Mouse (Mus musculus) gastrocnemius, adult 2 months (tissue): ENCODE data around the gene Cd19. TPM values are rescaled to one million over a fixed set of nuclear protein-coding genes. Genes with fewer than 3 reads are reported as not detected.

ENCODE experiments used
- DNase-seq: peaks from one replicate; pipeline ENCODE4 v3.0.0; 2022
- H3K27ac ChIP-seq: fragments of 200-600 bp; 2 replicates; pipeline ENCODE4 v1.8.1; 2022; ENCODE audit warnings: mild to moderate bottlenecking
- H3K4me3 ChIP-seq: fragments of 200-600 bp; 2 replicates; pipeline ENCODE4 v1.8.1; 2022; ENCODE audit warnings: mild to moderate bottlenecking, moderate library complexity
- CTCF ChIP-seq: fragments of 200-600 bp; IDR thresholded peaks from 2 replicates; pipeline ENCODE4 v1.8.1; 2022; ENCODE audit warnings: antibody characterized with exemption, mild to moderate bottlenecking, moderate library complexity
- intact Hi-C: fragments of 180-260 bp; cut with DNase I; formaldehyde crosslinking; loops from one replicate; pipeline ENCODE4 v1.15.1; 2025
- total RNA-seq, 2 experiments: library from RNA; stranded (reverse); gene quantifications; 2 replicates each; pipeline ENCODE4 v1.2.3; 2021

Gene Cd19
- total RNA-seq, 2 experiments from 2014 or later, result not detected

GRCm38 (mm10) chr7:126450641-126451040 lies 36.0 kb upstream of the Cd19 start:
- intact Hi-C loops, result no loop called here
- DNase-seq, result no peak
- H3K4me3 ChIP-seq, result peak overlapping the region; percentile 86
- no peak for TF ChIP-seq CTCF
- peak overlapping the region; percentile 67 for H3K27ac ChIP-seq

DNA sequence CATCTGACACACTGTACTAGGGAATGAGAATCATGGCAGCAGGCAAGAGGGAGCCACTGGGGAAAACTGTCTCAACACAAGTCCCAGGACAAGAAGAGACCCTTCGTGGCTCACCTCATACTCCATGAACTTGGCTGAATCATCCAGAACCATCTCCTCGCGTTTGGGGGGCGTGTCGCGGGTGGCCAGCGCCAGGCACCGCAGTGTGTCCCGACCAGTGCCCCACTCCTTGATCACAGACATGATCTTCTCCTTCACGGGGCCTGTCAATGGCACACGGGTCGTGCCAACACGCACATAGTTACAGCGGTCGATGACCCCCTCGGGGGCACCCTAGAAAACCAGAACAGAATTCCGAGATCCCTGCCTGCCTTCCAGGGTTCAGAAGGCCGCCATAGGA lies 35.3 kb upstream of the Cd19 start:
- TF ChIP-seq CTCF, result no peak
- peak; percentile 49 for DNase-seq
- Histone ChIP-seq H3K27ac (peak overlapping the region; percentile 67), H3K4me3 (peak overlapping the region; percentile 86)
- intact Hi-C loops, result no loop called here

DNA sequence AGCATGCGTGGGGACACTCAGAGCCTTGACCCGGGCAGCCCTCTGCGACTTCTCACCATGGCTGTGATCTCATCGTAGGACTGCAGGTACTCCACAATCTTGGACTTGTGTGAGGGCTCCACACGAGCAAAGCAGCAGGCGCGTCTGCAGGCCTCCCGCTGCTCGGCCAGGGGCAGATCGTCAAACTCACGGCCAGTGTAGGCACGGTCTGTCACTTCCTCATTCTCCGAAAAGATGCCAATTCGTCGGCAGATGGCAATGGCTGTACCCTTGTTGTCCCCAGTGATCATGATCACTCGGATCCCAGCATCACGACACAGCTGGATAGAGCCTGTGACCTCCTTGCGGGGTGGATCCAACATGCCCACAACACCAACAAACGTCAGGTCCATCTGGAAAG lies 33.8 kb upstream of the Cd19 start:
- peak; percentile 37 for DNase-seq
- H3K27ac ChIP-seq, result peak overlapping the region; percentile 65
- TF ChIP-seq CTCF, result no peak
- no peak overlapping the region; the same call in 1 of the 2 replicates for H3K4me3 ChIP-seq
- intact Hi-C loops, result no loop called here

- peak; percentile 58 for DNase-seq
- no peak overlapping the region for H3K4me3 ChIP-seq
- TF ChIP-seq CTCF, result no peak
- intact Hi-C loops, result no loop called here
- peak overlapping the region; percentile 65 for H3K27ac ChIP-seq
Observed at GRCm38 (mm10) chr7:126446217-126446616, 31.5 kb upstream of the Cd19 start.

- H3K27ac ChIP-seq, result peak overlapping the region; percentile 65
- DNase-seq, result peak; percentile 64
- intact Hi-C loops, result no loop called here
- TF ChIP-seq CTCF, result no peak
- no peak overlapping the region for H3K4me3 ChIP-seq
Observed at GRCm38 (mm10) chr7:126445104-126445815, 30.6 kb upstream of the Cd19 start.

DNA sequence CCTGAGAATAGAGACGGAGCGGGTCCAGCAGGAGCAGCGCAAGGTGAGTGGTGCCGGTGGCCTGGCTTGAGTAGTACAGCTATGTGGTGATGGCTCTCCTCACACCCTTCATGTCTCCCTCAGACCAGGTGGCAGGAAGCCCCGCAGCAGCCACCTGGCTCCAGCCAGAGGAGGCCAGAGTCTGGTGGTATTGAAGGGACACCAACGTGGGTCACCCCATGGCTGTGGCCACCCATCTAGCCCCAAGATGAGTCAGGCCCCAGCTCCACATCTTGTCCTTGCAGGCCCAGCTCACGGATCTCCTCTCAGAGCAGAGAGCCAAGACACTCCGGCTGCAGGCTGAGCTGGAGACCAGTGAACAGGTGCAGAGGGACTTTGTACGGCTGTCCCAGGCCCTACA lies 29.8 kb upstream of the Cd19 start:
- TF ChIP-seq CTCF, result no peak
- H3K27ac ChIP-seq, result peak overlapping the region; percentile 65
- peak; percentile 81 for DNase-seq
- intact Hi-C loops, result no loop called here
- no peak overlapping the region for H3K4me3 ChIP-seq

- peak; percentile 64 for DNase-seq
- peak overlapping the region; percentile 65; the same call in 1 of the 2 replicates for H3K27ac ChIP-seq
- intact Hi-C loops, result no loop called here
Observed at GRCm38 (mm10) chr7:126443997-126444396, 29.3 kb upstream of the Cd19 start.

GRCm38 (mm10) chr7:126440134-126440533 lies 25.4 kb upstream of the Cd19 start:
- H3K4me3 ChIP-seq, result no peak overlapping the region

More at GRCm38 (mm10) chr7:126443997-126444396, 29.3 kb upstream of the Cd19 start:
- H3K4me3 ChIP-seq, result no peak overlapping the region
- no peak for TF ChIP-seq CTCF

DNA sequence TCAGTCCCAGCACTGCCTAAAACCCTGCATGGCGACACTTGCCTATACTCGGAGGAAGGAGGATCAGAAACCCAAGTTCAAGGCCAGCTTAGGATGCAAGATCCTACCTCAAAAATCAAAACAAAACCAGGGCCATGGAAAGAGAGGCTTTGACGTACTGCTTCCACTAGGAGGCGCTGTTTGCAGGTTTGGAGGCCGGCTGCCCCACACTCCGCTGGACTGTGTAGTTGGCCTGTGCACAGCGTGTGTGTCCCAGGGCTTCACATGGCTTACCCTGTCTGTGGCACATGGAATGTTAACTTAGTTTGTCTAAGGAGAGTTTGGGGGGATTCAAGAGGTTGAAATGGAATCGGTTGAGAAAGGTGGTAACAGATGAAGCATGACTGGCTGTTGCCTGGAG lies 22.2 kb upstream of the Cd19 start:
- DNase-seq, result peak; percentile 81
- intact Hi-C loops, result loop anchor here (10.0 kb wide), 1 partner anchor 338 kb away; the partner anchor contains the start of gene Ypel3
- H3K4me3 ChIP-seq, result no peak overlapping the region
- H3K27ac ChIP-seq, result no peak overlapping the region
- TF ChIP-seq CTCF, result peak; percentile 94

More at GRCm38 (mm10) chr7:126440134-126440533, 25.4 kb upstream of the Cd19 start:
- intact Hi-C loops, result no loop called here
- H3K27ac ChIP-seq, result no peak overlapping the region
- no peak for TF ChIP-seq CTCF
- DNase-seq, result peak; percentile 65

DNA sequence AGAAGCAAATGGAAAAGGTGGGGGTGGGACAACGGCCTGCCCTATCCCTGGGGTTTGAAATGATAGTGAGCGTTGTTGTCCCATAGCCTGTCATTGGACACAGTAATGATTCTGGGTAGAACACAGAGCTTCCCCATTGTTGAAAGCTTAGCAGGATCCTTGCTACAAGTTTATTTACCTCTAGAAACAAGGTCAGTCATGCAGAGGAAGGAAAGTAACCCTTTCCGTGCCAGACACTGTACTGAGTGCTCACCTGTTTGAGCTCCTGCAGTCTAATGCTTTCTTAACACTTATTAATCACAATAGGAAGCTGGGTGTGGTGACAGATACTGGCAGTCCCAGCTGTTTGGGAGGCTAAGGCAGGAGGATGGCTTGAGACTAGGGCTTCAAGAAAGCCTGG lies 21.1 kb upstream of the Cd19 start:
- no peak overlapping the region for H3K4me3 ChIP-seq
- intact Hi-C loops, result loop anchor here (10.0 kb wide), 1 partner anchor 339 kb away; the partner anchor contains the start of gene Ypel3
- no peak for TF ChIP-seq CTCF
- no peak overlapping the region for H3K27ac ChIP-seq
- DNase-seq, result no peak

DNA sequence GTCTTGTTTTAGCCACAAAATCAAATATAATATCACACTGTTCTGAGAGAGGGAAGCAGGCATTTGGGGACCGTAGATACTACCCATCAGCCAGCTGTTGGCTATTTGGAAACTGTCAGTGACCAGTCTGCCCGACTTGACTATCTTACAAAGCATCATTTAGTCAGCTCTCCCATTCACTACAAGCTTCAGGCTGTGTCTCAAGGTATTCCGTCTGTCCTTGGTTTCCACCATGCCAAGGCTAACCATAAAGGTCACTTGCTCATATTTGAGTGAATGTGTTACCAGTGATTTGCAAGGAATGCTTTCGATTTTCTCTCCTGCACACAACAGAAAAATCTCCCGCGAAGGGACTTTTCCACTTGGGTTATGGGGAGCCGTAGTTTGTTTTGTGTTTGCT lies 20.0 kb upstream of the Cd19 start:
- intact Hi-C loops, result loop anchor here (5.0 to 10.0 kb wide), 2 partner anchors 38 to 340 kb away; partner anchors contain the start of gene Ypel3
- no peak overlapping the region for H3K27ac ChIP-seq
- TF ChIP-seq CTCF, result no peak
- DNase-seq, result no peak
- no peak overlapping the region for H3K4me3 ChIP-seq

DNA sequence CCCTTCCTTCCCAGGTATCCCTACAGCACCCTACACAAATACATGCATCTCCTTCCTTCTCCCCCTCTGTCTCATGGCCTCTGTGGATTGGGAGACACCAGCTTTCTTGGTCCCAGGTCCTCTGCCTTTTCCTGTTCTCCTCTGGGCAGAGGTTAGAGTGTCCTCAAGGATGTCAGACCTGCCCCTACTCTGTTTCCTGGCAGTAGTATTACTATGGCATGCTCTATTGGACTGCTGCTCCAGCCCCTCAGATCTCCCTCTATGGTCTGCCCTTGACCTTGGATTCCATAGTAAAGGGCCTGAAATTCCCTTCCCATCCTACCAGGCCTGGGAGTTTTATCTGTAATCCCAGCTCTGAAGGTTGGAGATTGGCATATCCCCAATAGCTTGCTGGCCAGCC lies 15.5 kb upstream of the Cd19 start:
- intact Hi-C loops, result loop anchor here (5.0 to 10.0 kb wide), 2 partner anchors 42 to 345 kb away; partner anchors contain the start of gene Ypel3
- DNase-seq, result no peak
- no peak for TF ChIP-seq CTCF
- peak overlapping the region; percentile 82 for H3K4me3 ChIP-seq
- no peak overlapping the region; the same call in 1 of the 2 replicates for H3K27ac ChIP-seq

- no peak for TF ChIP-seq CTCF
- DNase-seq, result peak; percentile 61
- Histone ChIP-seq H3K4me3 (peak overlapping the region; percentile 82), H3K27ac (peak overlapping the region; percentile 94)
- intact Hi-C loops, result no loop called here
Observed at GRCm38 (mm10) chr7:126429503-126429898, 14.8 kb upstream of the Cd19 start.
